Mouse (Mus musculus): ENCODE data around the gene Eef1akmt1. TPM values are rescaled to one million over a fixed set of nuclear protein-coding genes. Genes with fewer than 3 reads are reported as not detected.

The Eef1akmt1 gene
- polyA plus RNA-seq, 2 experiments from 2014 or later, result 125 to 131 TPM

GRCm38 (mm10) chr14:57523762-57524161, 47.6 kb downstream of the Eef1akmt1 start:
- ATAC-seq, result no peak

- ATAC-seq, result no peak
These were observed 54.4 kb downstream of the Eef1akmt1 start for GRCm38 (mm10) chr14:57517001-57517400.

GRCm38 (mm10) chr14:57515156-57515762, 56.2 kb downstream of the Eef1akmt1 start:
- ATAC-seq, result no peak

- no peak for ATAC-seq
These were observed 61.9 kb downstream of the Eef1akmt1 start for GRCm38 (mm10) chr14:57509554-57509953.

GRCm38 (mm10) chr14:57503729-57504128, 67.7 kb downstream of the Eef1akmt1 start:
- ATAC-seq, result no peak

Other genes starting within 250 kb of the Eef1akmt1 start
- 10 to 100 TPM; 19.0 to 33.0 TPM for gene Cryl1, start 173.1 kb downstream of the Eef1akmt1 start, polyA plus RNA-seq (2017; shearing (Covaris generic))
- 1 to 10 TPM; 3.1 to 7.1 TPM for gene Ift88, start 147.6 kb downstream of the Eef1akmt1 start, polyA plus RNA-seq (2017; shearing (Covaris generic))
- gene Il17d, start 46.8 kb downstream of the Eef1akmt1 start, polyA plus RNA-seq (2017; shearing (Covaris generic)), result not detected
- 10 to 100 TPM; 26.9 to 29.6 TPM for gene Xpo4, start 93.8 kb upstream of the Eef1akmt1 start, polyA plus RNA-seq (2017; shearing (Covaris generic))
- not detected for gene Gm49361, start 174.5 kb upstream of the Eef1akmt1 start, polyA plus RNA-seq (2017; shearing (Covaris generic))
- gene Lats2, start 186.8 kb upstream of the Eef1akmt1 start, polyA plus RNA-seq (2017; shearing (Covaris generic)), result 10 to 100 TPM; 25.6 to 25.8 TPM
- 100 to 1,000 TPM; 177 to 178 TPM for gene Sap18, start 226.6 kb upstream of the Eef1akmt1 start, polyA plus RNA-seq (2017; shearing (Covaris generic))

All from CD4-positive, CD25-positive, alpha-beta regulatory T cell, adult 4 months (primary cell).